ENCODE assay signal across 8 mouse cellular contexts in the genomic region with DNA sequence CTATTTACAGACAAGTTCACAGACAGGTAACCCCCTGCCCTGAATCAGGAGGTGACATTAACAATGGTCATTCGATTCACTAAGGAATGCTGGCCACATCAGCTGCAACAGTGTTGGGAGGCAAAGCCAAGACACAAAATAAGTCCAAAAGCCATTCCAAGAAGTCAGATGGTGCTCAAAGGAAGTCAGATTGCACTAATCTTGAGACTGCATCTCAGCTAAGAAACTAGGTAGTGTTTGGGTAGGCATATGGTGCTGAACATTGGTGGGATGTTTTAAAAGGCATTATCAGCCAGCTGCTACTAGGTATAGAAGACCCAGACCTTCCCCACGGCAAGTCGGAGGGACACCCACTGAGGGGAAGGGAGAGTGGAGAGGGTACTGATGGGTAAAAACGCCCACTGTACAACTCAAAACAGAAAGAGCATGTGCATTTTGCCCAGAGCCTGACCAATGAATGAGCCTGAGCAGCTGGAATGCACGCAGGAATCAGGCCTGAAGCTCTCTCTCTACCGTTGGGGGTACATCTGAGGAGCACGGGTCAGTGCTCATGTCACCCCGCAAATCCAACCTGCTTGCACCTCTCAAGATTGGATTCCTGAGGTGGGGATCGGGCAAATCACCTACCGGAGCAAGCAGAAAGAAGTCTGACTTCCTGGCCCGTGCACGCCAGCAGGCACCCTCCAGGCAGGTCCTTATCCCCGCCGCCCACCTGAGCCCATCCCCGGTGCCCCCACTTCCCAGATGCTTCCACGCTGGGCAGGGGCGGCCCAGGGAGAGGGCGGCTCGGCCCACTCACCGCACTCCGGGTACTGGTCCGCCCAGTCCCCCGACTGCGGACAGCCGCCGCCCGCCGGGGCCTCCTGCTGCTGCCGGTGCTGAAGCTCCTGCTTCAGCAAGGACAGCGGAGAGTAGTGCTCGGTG. TPM values are rescaled to one million over a fixed set of nuclear protein-coding genes. Genes with fewer than 3 reads are reported as not detected.
DNase-seq lines count a peak whose midpoint lies in the region; ATAC-seq lines count a peak whose summit lies in the region.

No protein-coding gene starts in this region.

- peak overlapping the region; percentile 50 for H3K27ac ChIP-seq in heart, embryonic 16.5 days (ENCODE audit: low read length)
- H3K27ac ChIP-seq in brown adipose tissue, adult 24 weeks (replicated peaks; ENCODE audit: low read depth, low read length): no peak overlapping the region
- peak overlapping the region; percentile 76 for H3K27ac ChIP-seq in hindbrain, embryonic 15.5 days (replicated peaks)
- H3K27ac ChIP-seq in midbrain, embryonic 13.5 days: peak overlapping the region; percentile 74

- H3K9ac ChIP-seq in heart, embryonic 16.5 days (ENCODE audit: low read length): peak overlapping the region; percentile 94
- H3K9ac ChIP-seq in hindbrain, embryonic 15.5 days: peak overlapping the region; percentile 87
- H3K9ac ChIP-seq in midbrain, embryonic 13.5 days (replicated peaks): peak overlapping the region; percentile 93

- H3K4me2 ChIP-seq in heart, embryonic 16.5 days (ENCODE audit: low read depth, low read length): peak overlapping the region; percentile 94
- peak overlapping the region; percentile 79 for H3K4me2 ChIP-seq in hindbrain, embryonic 15.5 days
- H3K4me2 ChIP-seq in midbrain, embryonic 13.5 days (replicated peaks): peak overlapping the region; percentile 96

- H3K9me3 ChIP-seq in heart, embryonic 16.5 days (replicated peaks; ENCODE audit: control insufficient read depth, low read length): no peaks in the 10 kb centered on the region
- H3K9me3 ChIP-seq in hindbrain, embryonic 15.5 days: no peaks in the 10 kb centered on the region
- H3K9me3 ChIP-seq in midbrain, embryonic 13.5 days: no peaks in the 10 kb centered on the region

- no peaks in the 10 kb centered on the region for H3K27me3 ChIP-seq in heart, embryonic 16.5 days (ENCODE audit: control insufficient read depth, insufficient read depth, low read length)
- no peaks in the 10 kb centered on the region for H3K27me3 ChIP-seq in hindbrain, embryonic 15.5 days
- H3K27me3 ChIP-seq in midbrain, embryonic 13.5 days: no peaks in the 10 kb centered on the region

- intact Hi-C loops in heart, postnatal 14 days (cut with DNase I): no loop called here

- H3K36me3 ChIP-seq in heart, embryonic 16.5 days (ENCODE audit: control insufficient read depth, insufficient read depth): peaks cover 4% of the 10 kb centered on the region; the same call in 1 of the 2 replicates
- no peaks in the 10 kb centered on the region; the same call in 1 of the 2 replicates for H3K36me3 ChIP-seq in hindbrain, embryonic 15.5 days
- H3K36me3 ChIP-seq in midbrain, embryonic 13.5 days: peaks cover 13% of the 10 kb centered on the region

- 2% methylated on average over 31 of the region's 31 CpGs for WGBS in heart, embryonic 16.5 days
- WGBS in hindbrain, embryonic 15.5 days: 3% methylated on average over 31 of the region's 31 CpGs
- 3% methylated on average over 31 of the region's 31 CpGs for WGBS in midbrain, embryonic 13.5 days

- H3K4me3 ChIP-seq in heart, embryonic 16.5 days (ENCODE audit: low read length): peak overlapping the region; percentile 93
- peak overlapping the region; percentile 70 for H3K4me3 ChIP-seq in brown adipose tissue, adult 24 weeks (ENCODE audit: insufficient read depth, low read depth, low read length)
- peak overlapping the region; percentile 89 for H3K4me3 ChIP-seq in hindbrain, embryonic 15.5 days
- peak overlapping the region; percentile 95 for H3K4me3 ChIP-seq in midbrain, embryonic 13.5 days (replicated peaks)

- DNase-seq in heart, postnatal 14 days: no peak
- peak; percentile 21 to 25 for DNase-seq in CD8-positive naive resting alpha-beta T cell, adult 2 months (ENCODE audit: low read depth in 2 of 2, low spot score in 2 of 2)
- no peak for DNase-seq in adrenal gland, postnatal 10 days
- no peak for DNase-seq in spleen, adult 12 weeks (ENCODE audit: low spot score)

- peaks cover 21% of the 10 kb centered on the region for H3K4me1 ChIP-seq in heart, embryonic 16.5 days (ENCODE audit: control insufficient read depth, insufficient read depth, low read length)
- peaks cover 3% of the 10 kb centered on the region; the same call in 1 of the 2 replicates for H3K4me1 ChIP-seq in brown adipose tissue, adult 24 weeks (ENCODE audit: control insufficient read depth, insufficient read depth, insufficient read length, low read length)
- H3K4me1 ChIP-seq in hindbrain, embryonic 15.5 days (replicated peaks): peaks cover 32% of the 10 kb centered on the region
- H3K4me1 ChIP-seq in midbrain, embryonic 13.5 days (replicated peaks): peaks cover 28% of the 10 kb centered on the region

- ATAC-seq in heart, embryonic 16.5 days (replicated peaks; ENCODE audit: extremely low read depth, insufficient read depth, low FRiP score): peak; percentile 30
- ATAC-seq in hindbrain, embryonic 15.5 days (ENCODE audit: low FRiP score, low read depth): peak; percentile 73
- peak; percentile 83 for ATAC-seq in midbrain, embryonic 13.5 days

RNA-seq across cellular contexts. Expression of gene Ttc13, which starts 0.6 kb away (rescaled TPM):
- polyA plus RNA-seq in heart, embryonic 16.5 days (2015; fragmentation: Nextera tagmentation; extraction: Ambion mirVana): 27.5 and 28.2 TPM in 2 replicates
- 10 to 100 TPM; 19.3 to 19.9 TPM for total RNA-seq in heart, postnatal 14 days (2021)
- 13.4 and 18.6 TPM in 2 replicates for polyA plus RNA-seq in brown adipose tissue, adult 24 weeks (2012; ENCODE audit: insufficient read depth, insufficient read length, missing spikeins)
- polyA plus RNA-seq in hindbrain, embryonic 15.5 days (2015; fragmentation: Nextera tagmentation; extraction: Ambion mirVana): 61.8 and 66.1 TPM in 2 replicates
- polyA plus RNA-seq in midbrain, embryonic 13.5 days (2015; fragmentation: Nextera tagmentation; extraction: Ambion mirVana): 55.0 and 60.2 TPM in 2 replicates
- total RNA-seq in adrenal gland, postnatal 10 days (2021): 10 to 100 TPM; 41.8 to 47.1 TPM

RNA-seq across cellular contexts. Expression of gene Arv1, which starts 0.7 kb away (rescaled TPM):
- polyA plus RNA-seq in heart, embryonic 16.5 days (2015; fragmentation: Nextera tagmentation; extraction: Ambion mirVana): 15.8 and 16.0 TPM in 2 replicates
- 1 to 10 TPM; 5.4 TPM for total RNA-seq in heart, postnatal 14 days (2021)
- polyA plus RNA-seq in brown adipose tissue, adult 24 weeks (2012; ENCODE audit: insufficient read depth, insufficient read length, missing spikeins): 5.6 and 9.2 TPM in 2 replicates
- 35.6 and 40.2 TPM in 2 replicates for polyA plus RNA-seq in hindbrain, embryonic 15.5 days (2015; fragmentation: Nextera tagmentation; extraction: Ambion mirVana)
- polyA plus RNA-seq in midbrain, embryonic 13.5 days (2015; fragmentation: Nextera tagmentation; extraction: Ambion mirVana): 32.6 and 33.3 TPM in 2 replicates
- total RNA-seq in adrenal gland, postnatal 10 days (2021): 10 to 100 TPM in 1 of 2 experiments, 1 to 10 TPM in 1; 8.4 to 13.4 TPM

RNA-seq across cellular contexts. Expression of gene Fam89a, which starts 30.4 kb away (rescaled TPM):
- 1.6 and 1.9 TPM in 2 replicates for polyA plus RNA-seq in heart, embryonic 16.5 days (2015; fragmentation: Nextera tagmentation; extraction: Ambion mirVana)
- 1 to 10 TPM; 1.8 to 1.9 TPM for total RNA-seq in heart, postnatal 14 days (2021)
- polyA plus RNA-seq in brown adipose tissue, adult 24 weeks (2012; ENCODE audit: insufficient read depth, insufficient read length, missing spikeins): 0.83 and 1.5 TPM in 2 replicates
- polyA plus RNA-seq in hindbrain, embryonic 15.5 days (2015; fragmentation: Nextera tagmentation; extraction: Ambion mirVana): 1.1 and 1.8 TPM in 2 replicates
- 0.40 and 0.43 TPM in 2 replicates for polyA plus RNA-seq in midbrain, embryonic 13.5 days (2015; fragmentation: Nextera tagmentation; extraction: Ambion mirVana)
- 1 to 10 TPM; 3.7 to 3.9 TPM for total RNA-seq in adrenal gland, postnatal 10 days (2021)

RNA-seq across cellular contexts. Expression of gene 2310022B05Rik, which starts 58.0 kb away (rescaled TPM):
- 39.3 and 47.7 TPM in 2 replicates for polyA plus RNA-seq in heart, embryonic 16.5 days (2015; fragmentation: Nextera tagmentation; extraction: Ambion mirVana)
- 100 to 1,000 TPM in 1 of 2 experiments, 10 to 100 TPM in 1; 85.6 to 103 TPM for total RNA-seq in heart, postnatal 14 days (2021)
- polyA plus RNA-seq in brown adipose tissue, adult 24 weeks (2012; ENCODE audit: insufficient read depth, insufficient read length, missing spikeins): 7.7 and 10.0 TPM in 2 replicates
- polyA plus RNA-seq in hindbrain, embryonic 15.5 days (2015; fragmentation: Nextera tagmentation; extraction: Ambion mirVana): 21.0 and 23.8 TPM in 2 replicates
- polyA plus RNA-seq in midbrain, embryonic 13.5 days (2015; fragmentation: Nextera tagmentation; extraction: Ambion mirVana): 15.7 and 18.1 TPM in 2 replicates
- 10 to 100 TPM; 42.5 to 43.2 TPM for total RNA-seq in adrenal gland, postnatal 10 days (2021)

Comparison
In these comparisons a context has a peak if more than half of its experiments do, and no peak if none do; other contexts are left out.
1. ATAC-seq: peak in every context shown above with its lines; median percentile 83 in midbrain, embryonic 13.5 days; 73 in hindbrain, embryonic 15.5 days; 30 in heart, embryonic 16.5 days.
2. DNase-seq: peak in CD8-positive naive resting alpha-beta T cell, adult 2 months (2 of 2); none in heart, postnatal 14 days (0 of 2), adrenal gland, postnatal 10 days (single experiment) and spleen, adult 12 weeks (single experiment).
3. Peak in every context shown above with its lines, with median percentiles within 50 percentile points of each other: H3K4me2 ChIP-seq, H3K4me3 ChIP-seq and H3K9ac ChIP-seq.